Mouse (Mus musculus) layer of hippocampus, postnatal 14 days (tissue): ENCODE results near the gene 2010003K11Rik. TPM values are rescaled to one million over a fixed set of nuclear protein-coding genes. Genes with fewer than 3 reads are reported as not detected.
A peak's percentile ranks its signal among the peaks of the same experiment; 100 is the strongest.

Experiments
- DNase-seq, 2 experiments: peaks; one replicate each; pipeline ENCODE4 v3.0.0; 2021 to 2022; ENCODE audit warnings: low spot score in 2 of 2, mixed read lengths in 1 of 2
- total RNA-seq, 2 experiments: library from RNA; stranded (reverse); gene quantifications; 2 replicates each; pipeline ENCODE4 v1.2.3; 2021

2010003K11Rik gene
- total RNA-seq, 2 experiments from 2014 or later: not detected

- DNase-seq: peak; percentile 66 to 68
These were observed 965 bp downstream of the 2010003K11Rik start for GRCm38 (mm10) chr19:4497263-4497973.

GRCm38 (mm10) chr19:4496535-4497262 is 1.7 kb downstream of the 2010003K11Rik start:
- DNase-seq: no peak

- no peak for DNase-seq
These were observed 2.6 kb downstream of the 2010003K11Rik start for GRCm38 (mm10) chr19:4495814-4496213.

- DNase-seq: no peak
These were observed 3.7 kb downstream of the 2010003K11Rik start for GRCm38 (mm10) chr19:4494707-4495106.

GRCm38 (mm10) chr19:4492526-4493296 is 5.7 kb downstream of the 2010003K11Rik start:
- peak; percentile 62 to 82 for DNase-seq

DNA sequence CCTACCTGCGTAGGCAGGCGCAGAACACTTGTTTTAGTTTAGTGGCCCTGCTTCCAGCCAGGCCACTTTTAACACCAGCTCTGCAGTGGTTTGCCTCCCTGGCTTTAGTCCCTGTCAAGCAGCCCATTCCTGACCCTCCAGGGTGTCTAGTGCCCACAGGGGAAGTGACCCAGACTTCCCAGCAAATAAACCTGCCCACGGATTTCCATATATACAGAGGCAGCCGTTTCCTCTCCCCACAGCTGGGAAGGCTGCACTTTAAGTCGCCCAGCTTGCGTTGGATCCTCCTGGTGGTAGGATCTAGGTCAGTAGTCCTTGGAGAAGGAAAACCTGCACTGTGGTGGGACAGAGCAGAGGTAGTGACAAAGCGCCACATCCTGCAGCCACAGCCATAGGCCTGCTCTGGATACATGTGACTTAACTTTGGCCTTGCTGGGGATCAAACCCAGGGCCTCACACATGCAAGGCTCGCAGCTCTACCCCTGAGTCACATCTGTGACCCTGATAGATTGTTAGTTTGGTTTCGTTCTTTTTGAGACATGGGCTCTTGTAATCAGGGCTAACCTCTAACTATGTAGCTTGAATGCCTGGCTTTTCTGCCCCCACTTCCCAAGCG is 7.2 kb downstream of the 2010003K11Rik start:
- DNase-seq: no peak

- no peak for DNase-seq
These were observed 10.5 kb downstream of the 2010003K11Rik start for GRCm38 (mm10) chr19:4487877-4488276.

- DNase-seq: no peak
These were observed 13.4 kb downstream of the 2010003K11Rik start for GRCm38 (mm10) chr19:4485006-4485405.

DNA sequence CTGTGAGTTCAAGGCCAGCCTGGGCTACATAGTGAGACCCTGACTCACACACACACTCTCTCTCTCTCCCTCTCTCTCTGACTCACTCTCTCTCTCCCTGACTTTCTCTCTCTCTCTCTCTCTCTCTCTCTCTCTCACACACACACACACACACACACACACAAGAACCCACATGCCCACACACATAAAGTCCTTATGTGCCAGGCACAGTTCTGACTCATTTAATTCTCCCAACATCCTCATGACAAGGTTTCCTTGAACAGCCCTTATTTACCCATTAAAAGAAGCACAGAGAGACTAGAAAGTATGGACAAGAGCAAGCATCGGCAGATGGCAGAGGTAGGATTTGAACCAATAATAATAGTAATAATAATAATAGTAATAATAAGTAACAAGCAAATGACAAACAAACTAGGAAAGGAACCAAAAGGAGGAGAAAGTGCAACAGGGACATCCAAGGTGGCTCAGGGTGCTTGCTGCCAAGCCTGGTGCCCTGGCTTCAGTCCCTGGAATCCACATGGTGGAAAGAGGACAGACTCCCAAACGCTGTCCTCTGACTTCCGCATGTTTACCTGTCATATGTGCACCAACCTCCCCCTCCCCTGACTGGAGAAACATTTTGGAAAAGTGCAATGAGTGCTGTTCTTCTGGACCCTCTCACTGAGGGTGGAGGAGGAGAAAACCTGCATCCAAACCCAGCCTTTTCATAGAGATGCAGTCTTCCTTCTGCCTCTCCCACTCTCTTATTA is 16.1 kb downstream of the 2010003K11Rik start:
- DNase-seq: no peak

DNA sequence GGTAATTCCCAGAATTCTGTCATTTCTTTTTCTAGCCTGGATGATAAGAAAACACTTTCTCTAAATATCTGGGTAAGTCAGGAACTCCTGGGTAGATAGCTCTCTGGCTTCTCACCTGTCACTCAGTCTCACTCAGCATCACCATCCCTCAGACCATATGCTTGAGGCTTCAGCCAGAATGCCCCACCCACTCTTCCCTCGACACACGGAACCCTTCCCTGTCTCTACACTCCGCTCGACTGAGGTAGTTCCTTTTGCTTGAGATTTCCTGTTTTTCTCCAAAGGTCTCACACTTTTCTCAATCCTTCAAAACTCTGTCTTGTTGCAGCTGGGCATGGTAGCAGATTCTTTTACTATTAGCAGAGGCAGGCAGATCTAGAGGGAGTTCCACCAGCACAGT is 17.1 kb downstream of the 2010003K11Rik start:
- no peak for DNase-seq

DNA sequence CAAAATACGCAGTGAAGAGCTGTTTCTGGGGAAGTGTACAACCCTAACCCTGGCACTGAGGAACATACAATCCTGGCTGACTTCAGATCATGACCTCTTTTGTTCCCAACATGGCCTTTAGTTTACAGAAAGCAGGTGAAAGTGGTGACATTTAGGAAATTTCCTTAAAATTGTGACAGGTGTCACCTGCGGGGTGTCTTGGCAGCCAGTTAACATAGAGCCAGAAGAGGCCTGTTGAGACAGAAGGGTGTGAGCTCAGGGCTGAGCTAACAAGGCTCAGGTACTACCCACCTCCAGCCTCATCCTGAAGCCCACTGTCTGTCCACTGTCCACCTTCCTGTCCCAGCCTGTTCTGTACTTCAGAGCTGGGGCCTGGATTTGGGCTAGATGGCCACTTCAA is 18.3 kb downstream of the 2010003K11Rik start:
- no peak for DNase-seq

- DNase-seq: no peak
These were observed 20.2 kb downstream of the 2010003K11Rik start for GRCm38 (mm10) chr19:4478190-4478516.

DNA sequence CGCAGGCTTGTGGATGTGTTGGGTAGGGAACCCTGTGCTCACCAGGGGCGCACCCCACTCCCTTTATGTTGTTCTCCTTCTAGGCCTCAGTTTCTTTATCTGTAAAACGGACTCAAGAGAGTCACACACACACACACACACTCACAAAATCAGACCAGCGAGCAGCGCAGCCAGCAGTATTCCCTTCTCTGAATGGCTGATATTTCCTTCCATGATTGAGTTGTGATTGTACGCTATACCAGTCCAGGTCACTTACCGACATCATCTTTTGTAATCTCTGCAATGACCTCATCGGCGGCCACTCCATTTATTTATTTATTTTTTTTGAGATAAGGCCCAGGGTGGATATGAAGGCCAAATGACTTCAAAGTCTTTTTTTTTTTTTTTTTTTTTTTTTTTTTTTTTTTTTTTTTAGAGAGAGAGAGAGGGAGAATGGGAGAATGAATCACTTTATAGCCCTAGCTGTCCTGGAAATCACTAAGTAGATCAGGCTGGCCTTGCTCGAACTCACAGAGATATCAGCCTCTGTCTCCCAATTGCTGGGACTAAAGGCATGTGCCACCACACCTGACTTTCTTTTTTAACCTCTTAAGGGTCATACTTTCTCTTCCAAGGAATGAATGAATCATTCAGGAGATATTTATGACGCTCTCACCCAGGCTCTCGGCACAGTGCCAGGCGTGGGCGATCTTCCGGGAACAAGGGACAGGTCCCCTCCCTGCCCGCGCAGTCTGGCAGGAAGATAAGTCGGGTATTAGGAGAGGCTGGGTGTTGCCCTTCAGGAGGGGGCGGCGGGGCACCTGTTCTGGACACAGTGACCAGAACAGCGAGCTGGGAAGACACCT is 20.8 kb downstream of the 2010003K11Rik start, which contains the start of gene Syt12:
Gene Syt12 (minus strand): TSS at position 103 of the 845 bp plus-strand sequence.
- no peak for DNase-seq

DNA sequence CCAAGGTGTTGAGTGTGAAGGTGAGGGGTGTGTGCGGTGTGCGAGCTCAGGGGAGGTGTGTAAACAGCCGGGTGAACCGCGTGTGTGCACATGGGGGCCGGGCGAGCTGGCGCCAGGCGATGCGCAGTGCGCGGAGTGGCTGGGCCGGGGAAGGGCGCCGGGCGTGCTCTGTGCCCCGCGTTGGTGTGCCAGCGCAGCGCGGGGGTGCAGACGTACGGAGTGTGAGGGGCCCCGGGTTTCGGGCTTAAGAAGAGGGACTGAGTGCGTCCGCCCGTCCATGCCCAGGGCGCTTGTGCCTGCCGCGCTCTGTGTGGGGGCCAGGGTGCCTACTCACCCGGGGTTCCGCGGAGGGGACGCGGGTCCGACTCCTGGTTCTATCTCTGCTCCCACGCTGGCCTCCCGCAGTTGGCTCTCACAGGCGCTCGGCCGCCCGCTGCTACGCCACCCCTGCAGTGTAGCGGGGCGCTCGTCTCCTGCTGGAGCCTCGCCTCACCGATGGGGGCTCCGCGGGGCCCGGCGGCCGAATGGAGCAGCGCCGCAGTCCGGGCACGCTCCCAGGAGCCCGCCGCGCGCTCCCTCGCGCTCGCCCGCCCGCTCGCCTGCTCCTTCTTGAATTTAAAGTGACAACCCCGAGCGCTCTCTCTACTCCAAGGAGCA is 21.7 kb downstream of the 2010003K11Rik start:
- DNase-seq: peak; percentile 54 to 61

DNA sequence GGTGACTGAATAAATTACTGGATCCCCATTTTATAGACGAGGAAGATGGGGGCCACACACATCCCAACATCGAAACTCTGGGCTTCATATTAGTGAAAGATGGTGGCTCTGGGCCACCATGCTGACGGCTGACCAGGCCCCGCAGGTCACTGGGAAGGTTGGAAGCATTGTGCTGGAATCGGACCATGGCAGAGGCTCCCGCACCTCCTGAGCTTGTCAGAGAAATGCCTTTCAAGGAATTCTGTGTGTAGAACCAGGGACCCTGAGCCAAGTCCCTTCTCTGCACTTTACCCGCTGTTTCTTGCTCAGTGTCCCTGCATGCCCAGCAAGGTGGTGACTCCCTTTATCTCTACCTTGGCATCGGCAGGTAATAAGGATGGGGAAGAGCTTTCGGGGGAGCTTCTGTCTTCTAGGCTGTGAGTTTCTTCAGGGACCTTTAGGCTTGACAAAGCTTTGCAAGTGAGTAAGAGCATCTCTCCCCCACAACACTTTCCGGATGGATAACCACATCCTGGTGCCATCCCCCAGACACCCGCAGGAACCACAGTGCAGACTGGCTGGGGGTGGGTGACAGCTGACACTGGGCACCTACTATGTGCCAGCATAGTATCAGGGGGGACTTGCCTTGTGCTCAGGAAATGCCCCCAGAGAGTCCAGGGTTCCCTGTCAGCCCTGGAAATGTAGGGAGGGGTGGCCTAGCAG is 23.0 kb downstream of the 2010003K11Rik start:
- DNase-seq: no peak

DNA sequence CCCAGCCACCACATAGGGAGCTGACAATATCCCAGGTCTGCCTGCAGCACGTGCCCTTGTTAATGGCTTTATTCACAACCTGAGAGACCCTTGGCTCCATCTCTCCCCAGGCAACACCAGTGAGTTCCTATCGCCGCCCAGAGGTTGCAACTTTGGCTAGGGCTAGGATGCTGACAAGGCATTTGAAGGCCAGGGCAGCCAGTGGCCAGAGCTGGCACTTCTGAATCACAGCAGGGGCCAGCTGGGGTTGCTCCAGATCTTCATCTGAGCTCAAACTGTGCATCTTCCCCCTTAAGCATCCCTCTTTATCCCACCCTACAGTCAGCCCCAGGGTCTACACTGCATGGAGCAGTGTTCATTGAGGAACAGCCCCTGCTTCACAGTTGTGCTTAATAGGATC is 23.6 kb downstream of the 2010003K11Rik start:
- no peak for DNase-seq

DNA sequence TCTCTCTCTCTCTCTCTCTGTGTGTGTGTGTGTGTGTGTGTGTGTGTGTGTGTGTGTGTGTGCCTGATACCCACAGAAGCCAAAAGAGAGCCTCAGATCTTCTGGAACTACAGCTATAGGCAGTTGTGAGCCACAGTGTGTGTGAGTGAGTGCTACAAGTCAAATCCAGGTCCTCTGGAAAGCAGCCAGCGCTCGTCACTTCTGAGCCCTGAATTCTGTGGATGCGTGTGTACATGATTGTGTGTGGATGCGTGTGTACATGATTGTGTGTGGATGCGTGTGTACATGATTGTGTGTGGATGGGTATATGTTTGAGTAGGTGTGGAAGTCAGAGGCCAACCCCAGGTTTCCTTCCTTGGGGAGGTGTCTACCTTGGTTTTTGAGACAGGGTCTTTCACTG is 24.8 kb downstream of the 2010003K11Rik start:
- no peak for DNase-seq

DNA sequence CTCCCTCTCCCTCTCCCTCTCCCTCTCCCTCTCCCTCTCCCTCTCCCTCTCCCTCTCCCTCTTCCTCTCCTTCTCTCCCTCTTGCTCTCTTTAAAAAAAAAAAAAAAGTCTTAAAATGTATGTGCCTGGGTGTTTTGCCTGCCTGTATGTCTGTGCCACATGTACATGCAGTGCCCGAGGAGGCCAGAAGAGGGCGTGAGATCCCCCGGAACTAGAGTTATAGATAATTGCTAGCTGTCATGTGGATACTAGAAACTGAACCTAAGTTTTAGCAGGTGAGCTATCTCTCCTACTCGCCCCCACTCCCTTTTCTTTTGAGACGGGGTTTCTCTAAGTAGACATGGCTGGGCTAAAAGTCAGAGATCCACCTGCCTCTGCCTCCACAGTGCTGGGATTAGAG is 30.0 kb downstream of the 2010003K11Rik start:
- DNase-seq: no peak

DNA sequence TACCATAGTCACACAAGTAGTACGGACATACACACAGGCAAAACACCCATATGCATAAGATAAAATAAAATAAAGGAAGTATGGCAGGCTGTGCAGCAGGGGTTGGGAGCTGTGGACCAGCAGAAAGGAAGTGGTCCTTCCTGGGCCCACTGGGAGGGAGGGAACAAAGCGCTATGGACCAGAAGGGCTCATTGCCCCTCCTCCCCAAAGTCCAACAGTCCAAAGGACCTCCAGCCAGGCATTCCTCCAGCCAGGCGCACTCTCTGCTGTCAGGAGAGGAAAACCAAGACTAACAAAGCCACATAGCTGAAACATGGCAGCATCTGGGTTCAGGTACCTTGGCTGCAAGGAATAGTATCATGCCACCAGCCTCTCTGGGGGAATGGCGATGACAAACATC is 33.7 kb downstream of the 2010003K11Rik start:
- DNase-seq: no peak
